Mouse (Mus musculus) megakaryocyte, embryonic 14.5 days (primary cell): ENCODE results near the gene Pycr2. TPM values are rescaled to one million over a fixed set of nuclear protein-coding genes. Genes with fewer than 3 reads are reported as not detected.
A peak's percentile ranks its signal among the peaks of the same experiment; 100 is the strongest.

Experiments
- H3K27me3 ChIP-seq: replicated peaks from 2 replicates; pipeline ENCODE3; 2012; ENCODE audit warnings: inconsistent platforms
- H3K36me3 ChIP-seq: replicated peaks from 2 replicates; pipeline ENCODE3; 2012; ENCODE audit warnings: low read length, inconsistent platforms, mixed read lengths
- H3K4me1 ChIP-seq: 2 replicates; pipeline ENCODE4 v1.6.1; 2012; ENCODE audit warnings: inconsistent platforms
- H3K4me3 ChIP-seq: replicated peaks from 2 replicates; pipeline ENCODE3; 2012; ENCODE audit warnings: moderate library complexity, mild to moderate bottlenecking, inconsistent platforms
- H3K9me3 ChIP-seq: 2 replicates; pipeline ENCODE4 v1.6.1; 2012; ENCODE audit warnings: inconsistent platforms
- FLI1 ChIP-seq: IDR thresholded peaks from 2 replicates; pipeline ENCODE4 v1.6.1; 2012; ENCODE audit warnings: low read length, inconsistent platforms, mixed read lengths
- GATA1 ChIP-seq: IDR thresholded peaks from 3 replicates; pipeline ENCODE4 v1.6.1; 2012; ENCODE audit warnings: mixed read lengths, low read length, inconsistent platforms, borderline replicate concordance
- polyA plus RNA-seq: library from polyadenylated mRNA; stranded (reverse); fragments of >175 nt; gene quantifications from 2 replicates; pipeline ENCODE4 v1.2.3, GENCODE M21; 2012; ENCODE audit warnings: low replicate concordance; ENCODE audit not compliant: insufficient read depth

Gene Pycr2
- polyA plus RNA-seq, 1 experiment = 54.5 TPM

DNA sequence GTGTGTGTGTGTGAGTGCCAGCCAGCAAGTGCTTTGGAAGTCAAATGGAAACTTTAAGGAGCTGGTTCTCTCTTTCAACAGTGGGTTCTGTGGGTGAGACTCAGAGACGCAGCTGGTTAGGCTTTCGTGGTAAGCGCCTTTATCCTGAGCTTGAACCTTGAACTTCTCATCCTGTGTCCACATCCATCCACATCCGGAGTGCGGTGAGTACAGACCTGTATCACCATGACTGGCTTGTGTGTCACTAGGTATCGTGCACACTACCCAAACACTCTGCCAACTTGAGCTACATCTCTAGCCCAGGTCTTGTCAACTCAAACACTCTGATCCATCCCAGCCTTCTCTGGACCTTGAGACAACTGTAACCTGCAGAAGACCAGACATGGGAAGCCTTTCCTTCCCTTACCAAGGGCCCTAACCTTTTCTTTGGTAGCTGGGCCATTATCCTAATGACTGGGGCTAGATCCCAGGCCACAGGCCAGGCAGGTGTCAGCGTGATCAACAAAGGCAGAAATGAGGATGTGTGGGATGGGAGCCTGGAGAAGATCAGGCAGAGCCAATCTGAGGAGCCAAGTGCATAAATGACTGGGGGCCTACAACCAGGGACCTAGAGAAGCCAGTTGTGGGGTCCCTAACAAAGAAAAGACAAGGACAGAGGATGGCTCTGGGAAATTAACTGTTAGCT, 36.8 kb downstream of the Pycr2 start:
- H3K9me3 ChIP-seq = no peaks in the 10 kb centered on the region
- H3K4me1 ChIP-seq = peaks cover 48% of the 10 kb centered on the region
- H3K27me3 ChIP-seq = peaks cover 11% of the 10 kb centered on the region
- peak overlapping the region; percentile 99 for H3K4me3 ChIP-seq
- TF ChIP-seq FLI1 (no peak), GATA1 (no peak)
- peaks cover under 1% of the 10 kb centered on the region for H3K36me3 ChIP-seq

DNA sequence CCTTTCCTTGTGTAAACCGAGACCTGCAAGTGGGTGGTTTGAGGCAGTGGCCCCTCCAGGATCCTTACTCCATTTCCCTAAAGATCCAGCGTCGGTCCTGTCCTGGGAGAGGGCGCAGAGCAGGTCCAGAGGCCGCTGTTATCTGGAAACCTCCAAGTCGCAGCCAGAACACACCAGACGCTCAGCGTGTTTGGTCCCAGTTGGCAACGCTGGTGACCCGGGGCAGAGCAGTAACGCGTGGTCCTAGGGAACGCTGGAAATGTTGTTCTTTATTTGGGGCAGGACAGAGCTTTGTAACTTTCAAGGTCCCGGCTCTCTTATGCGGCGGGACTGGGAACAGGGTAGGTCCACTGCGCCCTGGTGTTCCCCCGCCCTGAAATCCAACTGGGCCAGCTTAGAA, 37.6 kb downstream of the Pycr2 start:
- peaks cover 5% of the 10 kb centered on the region for H3K27me3 ChIP-seq
- H3K9me3 ChIP-seq = no peaks in the 10 kb centered on the region
- peaks cover 56% of the 10 kb centered on the region for H3K4me1 ChIP-seq
- no peak for TF ChIP-seq FLI1
- no peak for TF ChIP-seq GATA1
- peaks cover 9% of the 10 kb centered on the region for H3K36me3 ChIP-seq
- H3K4me3 ChIP-seq = peak overlapping the region; percentile 99

DNA sequence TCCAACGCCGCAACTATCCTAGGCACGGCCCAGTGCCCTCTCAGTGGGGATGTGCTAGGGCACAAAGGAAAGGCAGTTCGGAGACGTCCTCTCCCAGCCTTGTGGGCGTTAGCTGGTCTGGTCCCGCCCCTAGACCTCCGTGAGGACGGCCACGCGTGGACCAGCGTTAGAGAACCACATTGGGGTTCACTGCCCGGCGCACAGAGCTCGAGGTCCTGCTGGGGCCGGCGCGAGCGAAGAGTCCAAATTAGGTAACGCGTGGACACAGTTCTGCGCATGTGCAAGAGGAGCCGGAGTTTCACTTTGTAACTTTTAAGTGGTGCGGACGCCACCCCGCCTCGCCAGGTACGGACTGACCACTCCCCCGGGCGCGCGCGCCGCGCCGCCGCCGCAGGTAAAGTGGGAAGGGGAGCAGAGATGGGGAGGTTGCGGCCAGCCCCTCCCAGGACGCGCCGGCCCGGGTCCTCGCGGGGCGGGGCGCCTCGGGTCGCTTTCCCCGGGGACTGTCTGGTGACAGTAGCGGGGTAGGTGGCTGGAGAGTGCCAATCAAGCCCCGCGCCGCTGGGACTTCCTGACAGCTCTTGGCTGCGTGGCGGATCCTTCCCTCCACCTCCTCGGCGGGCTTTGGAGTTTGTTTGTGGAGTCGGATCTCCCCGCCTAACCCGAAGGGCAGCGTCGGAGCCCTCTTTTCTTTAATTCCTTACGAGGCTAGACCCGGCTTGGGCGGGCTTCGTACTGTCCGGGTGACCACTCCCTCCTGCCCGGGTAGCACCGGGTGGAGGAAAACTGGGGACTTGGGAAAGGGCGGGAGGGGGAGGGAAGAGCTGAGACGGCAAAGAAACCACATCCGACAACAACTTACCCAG, 38.3 kb downstream of the Pycr2 start, which contains the start of gene Tmem63a:
Tmem63a (plus strand) TSS at position 179 of the 866 bp plus-strand sequence.
- Histone ChIP-seq H3K4me3 (peak within 1 kb of the TSS; percentile 99), H3K27me3 (peaks cover 5% of the 10 kb centered on the region), H3K36me3 (peaks cover 15% of the 10 kb centered on the region), H3K9me3 (no peaks in the 10 kb centered on the region), H3K4me1 (peaks cover 59% of the 10 kb centered on the region)
- TF ChIP-seq FLI1 = no peak
- TF ChIP-seq GATA1 = no peak

DNA sequence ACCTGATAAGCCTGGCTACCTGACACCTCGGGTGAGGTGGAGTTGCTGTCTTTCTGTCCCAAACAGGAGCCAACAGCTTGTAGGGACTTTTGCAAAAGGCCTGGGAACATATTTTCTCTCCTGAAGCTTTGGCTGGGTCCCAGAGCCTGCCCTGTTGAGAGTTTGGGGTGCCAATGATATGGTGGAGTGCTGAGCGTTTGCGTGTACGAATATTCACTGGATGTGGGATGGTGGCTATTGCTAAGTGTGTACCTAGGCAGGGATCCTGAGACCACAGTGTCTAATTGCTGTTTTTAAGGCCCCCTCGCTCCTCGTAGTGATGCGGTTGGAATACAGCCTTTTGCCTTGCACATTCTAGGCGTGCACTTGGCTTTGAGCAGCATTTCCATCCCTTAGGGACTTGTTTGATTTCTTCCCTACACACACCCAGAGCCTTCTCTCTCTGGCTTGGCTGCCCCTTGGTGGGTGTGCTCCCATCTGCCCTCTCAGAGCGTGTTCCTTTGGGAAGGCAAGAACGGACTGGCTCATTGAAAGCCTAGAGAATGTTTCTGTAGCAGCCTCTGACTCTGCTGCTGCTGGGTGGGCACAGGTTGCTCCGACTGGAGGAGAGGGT, 39.0 kb downstream of the Pycr2 start:
- Histone ChIP-seq H3K9me3 (no peaks in the 10 kb centered on the region), H3K4me3 (peak overlapping the region; percentile 99), H3K27me3 (peaks cover under 1% of the 10 kb centered on the region), H3K4me1 (peaks cover 59% of the 10 kb centered on the region), H3K36me3 (peaks cover 23% of the 10 kb centered on the region)
- TF ChIP-seq GATA1 (no peak), FLI1 (no peak)

DNA sequence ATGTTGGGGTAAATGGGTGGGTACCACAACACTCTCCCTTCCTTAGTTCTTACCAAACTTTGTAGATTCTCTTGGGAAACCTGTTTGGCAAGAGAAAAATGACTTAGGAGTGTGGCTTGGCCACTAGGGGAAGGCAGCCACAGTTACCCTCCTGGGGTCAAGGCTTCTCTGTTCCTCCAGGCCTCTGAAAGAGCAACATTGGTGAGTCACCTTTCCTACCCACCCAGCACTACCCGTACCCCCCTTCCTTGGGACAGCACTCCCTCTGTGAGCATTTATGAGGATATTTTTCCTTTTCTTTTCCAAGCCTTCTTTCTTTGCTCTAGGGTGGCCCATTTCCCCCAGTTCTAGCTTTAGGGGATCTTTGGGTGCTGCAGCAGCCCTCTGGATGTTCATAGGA, 39.8 kb downstream of the Pycr2 start:
- H3K4me3 ChIP-seq = peak overlapping the region; percentile 99
- H3K4me1 ChIP-seq = peaks cover 59% of the 10 kb centered on the region
- TF ChIP-seq FLI1 (no peak), GATA1 (no peak)
- no peaks in the 10 kb centered on the region for H3K27me3 ChIP-seq
- peaks cover 30% of the 10 kb centered on the region for H3K36me3 ChIP-seq
- no peaks in the 10 kb centered on the region for H3K9me3 ChIP-seq

DNA sequence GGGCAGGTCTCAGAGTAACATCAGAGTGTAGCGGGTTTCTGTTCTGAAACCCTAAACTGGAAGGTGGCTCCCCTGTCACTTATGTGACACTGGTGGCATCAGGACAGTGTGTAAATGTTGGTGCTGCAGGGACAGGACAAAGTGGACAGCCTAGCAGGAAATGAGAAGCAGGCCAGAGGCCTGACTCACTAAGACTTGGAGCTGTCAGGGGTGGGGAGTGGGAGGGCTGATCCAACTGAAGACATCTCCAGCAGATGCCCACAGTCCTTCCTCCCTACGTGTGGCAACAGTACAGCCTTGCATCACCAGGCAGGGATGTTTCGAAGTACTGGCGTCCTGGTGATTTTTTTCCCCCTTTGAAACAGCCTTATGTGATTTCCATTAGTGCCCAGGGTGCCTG, 40.5 kb downstream of the Pycr2 start:
- TF ChIP-seq GATA1 = no peak
- no peak for TF ChIP-seq FLI1
- H3K4me1 ChIP-seq = peaks cover 62% of the 10 kb centered on the region
- peaks cover 37% of the 10 kb centered on the region for H3K36me3 ChIP-seq
- peak overlapping the region; percentile 83 for H3K4me3 ChIP-seq
- no peaks in the 10 kb centered on the region for H3K9me3 ChIP-seq
- H3K27me3 ChIP-seq = no peaks in the 10 kb centered on the region

DNA sequence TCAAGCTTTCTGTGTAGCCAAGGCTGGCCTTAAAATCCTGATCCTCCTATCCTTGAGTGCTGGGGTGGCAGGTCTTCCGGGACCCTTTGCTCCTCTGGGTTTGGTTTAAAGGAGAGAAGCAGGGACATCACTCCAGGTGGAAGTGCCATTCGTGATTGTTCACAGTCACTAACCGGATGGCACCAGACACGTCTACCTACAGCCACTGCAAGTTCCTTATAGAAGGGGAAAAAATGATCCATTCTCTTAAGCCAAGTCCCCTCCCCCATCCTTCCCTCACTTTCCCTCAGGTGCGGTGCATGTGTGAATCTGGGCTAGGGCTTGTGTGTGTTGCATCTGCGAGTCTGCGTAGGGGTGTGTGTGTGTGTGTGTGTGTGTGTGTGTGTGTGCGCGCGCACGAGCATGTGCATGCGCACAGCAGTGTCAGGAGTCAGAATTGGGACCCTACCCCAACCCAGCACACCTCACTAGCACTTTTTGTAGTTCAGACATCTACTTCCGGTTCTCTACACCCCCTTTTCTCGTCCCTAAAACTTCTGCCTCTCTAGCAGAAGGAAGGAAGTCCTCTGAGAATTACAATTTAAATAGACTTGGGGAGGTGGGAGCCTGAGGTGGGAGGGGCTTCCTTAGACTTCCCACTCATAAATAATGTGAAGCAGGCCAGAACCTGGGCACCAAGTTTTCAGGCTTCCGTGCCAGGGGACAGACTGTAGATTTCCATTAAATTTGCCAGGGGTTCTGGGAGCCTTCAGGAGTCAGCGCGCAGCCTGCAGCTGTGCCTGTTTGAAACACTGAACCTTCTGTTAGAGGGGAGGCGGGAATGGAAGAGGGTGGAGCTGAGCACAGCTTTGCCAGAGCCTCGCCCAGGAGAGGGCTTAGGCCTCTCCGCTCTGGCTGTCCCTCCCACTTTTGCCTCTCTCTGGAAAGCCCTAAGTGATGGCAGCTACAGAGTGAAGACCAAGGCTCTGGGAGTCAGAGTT, 41.2 kb downstream of the Pycr2 start:
- Histone ChIP-seq H3K9me3 (no peaks in the 10 kb centered on the region), H3K4me3 (peak overlapping the region; percentile 83), H3K27me3 (no peaks in the 10 kb centered on the region), H3K4me1 (peaks cover 65% of the 10 kb centered on the region), H3K36me3 (peaks cover 44% of the 10 kb centered on the region)
- TF ChIP-seq FLI1 = no peak
- TF ChIP-seq GATA1 = no peak

DNA sequence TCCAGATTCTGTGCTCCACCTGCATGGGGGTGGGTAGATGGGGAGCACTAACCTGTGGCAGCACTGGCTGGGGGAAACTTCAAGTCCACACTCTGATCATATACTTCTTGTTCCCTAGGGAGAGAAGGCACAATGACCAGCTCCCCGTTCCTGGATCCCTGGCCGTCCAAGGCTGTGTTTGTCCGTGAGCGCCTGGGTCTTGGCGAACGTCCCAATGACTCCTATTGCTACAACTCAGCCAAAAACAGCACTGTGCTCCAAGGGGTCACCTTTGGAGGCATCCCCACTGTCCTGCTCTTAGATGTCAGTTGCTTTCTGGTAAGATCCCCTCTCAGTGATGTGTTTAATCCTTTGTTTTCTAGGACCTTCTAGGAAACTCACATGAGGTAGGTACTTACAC, 42.4 kb downstream of the Pycr2 start:
- TF ChIP-seq FLI1 = no peak
- no peak for TF ChIP-seq GATA1
- Histone ChIP-seq H3K4me3 (no peak overlapping the region), H3K4me1 (peaks cover 56% of the 10 kb centered on the region), H3K36me3 (peaks cover 49% of the 10 kb centered on the region), H3K9me3 (no peaks in the 10 kb centered on the region), H3K27me3 (no peaks in the 10 kb centered on the region)
